Mouse (Mus musculus): ENCODE measurements around the gene Syn2.

DNA sequence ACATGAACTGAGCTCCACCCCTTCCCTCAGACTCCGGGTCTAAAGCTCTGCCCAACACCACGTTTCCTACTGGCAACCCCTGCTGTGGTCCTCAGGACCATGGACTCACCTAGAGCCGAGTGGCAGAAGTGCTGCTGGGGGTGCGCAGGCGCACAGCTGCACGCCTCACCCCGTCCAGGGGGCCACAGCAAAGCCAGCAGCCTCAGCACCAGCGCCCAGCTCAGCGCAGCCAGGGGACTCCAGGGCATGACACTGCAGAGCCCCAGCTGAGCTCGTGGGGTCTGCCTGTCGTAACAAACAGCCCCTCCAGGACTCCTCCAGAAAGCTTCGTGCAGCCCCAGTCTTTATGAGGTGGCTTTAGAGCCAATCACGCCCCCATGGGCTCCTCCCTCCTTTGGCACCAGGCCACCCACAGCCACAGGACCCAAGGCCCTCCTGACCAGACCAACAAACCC, 116.9 kb downstream of the Syn2 start:
- TF ChIP-seq EP300 (IDR thresholded peaks at IDR 0.05; ENCODE audit: insufficient read depth, low read depth, low read length) (no peak), POLR2A (IDR thresholded peaks at IDR 0.05; ENCODE audit: insufficient read depth, low read depth, low read length) (peak; percentile 82)
